Mouse (Mus musculus) heart, adult 18-20 months (tissue): ENCODE results near the gene Stx7. TPM values are rescaled to one million over a fixed set of nuclear protein-coding genes. Genes with fewer than 3 reads are reported as not detected.

ENCODE experiments used
- total RNA-seq, 2 experiments: library from RNA; stranded (reverse); gene quantifications; 2 replicates each; pipeline ENCODE4 v1.2.3; 2021

The Stx7 gene
- total RNA-seq, 2 experiments from 2014 or later, result 44.9 to 51.8 TPM

Other genes starting within 250 kb of the Stx7 start
- not detected for gene Taar1, start 228.9 kb upstream of the Stx7 start, total RNA-seq
- gene Taar2, start 210.7 kb upstream of the Stx7 start, total RNA-seq, result not detected
- not detected for gene Taar3, start 199.7 kb upstream of the Stx7 start, total RNA-seq
- gene Taar4, start 188.8 kb upstream of the Stx7 start, total RNA-seq, result not detected
- not detected for gene Taar5, start 178.6 kb upstream of the Stx7 start, total RNA-seq
- not detected for gene Taar6, start 163.7 kb upstream of the Stx7 start, total RNA-seq
- not detected for gene Taar7a, start 155.8 kb upstream of the Stx7 start, total RNA-seq
- not detected for gene Taar7b, start 149.4 kb upstream of the Stx7 start, total RNA-seq
- gene Taar7d, start 122.1 kb upstream of the Stx7 start, total RNA-seq, result not detected
- gene Taar7e, start 111.7 kb upstream of the Stx7 start, total RNA-seq, result not detected
- not detected for gene Taar7f, start 99.8 kb upstream of the Stx7 start, total RNA-seq
- gene Taar8a, start 72.8 kb upstream of the Stx7 start, total RNA-seq, result not detected
- gene Taar8b, start 57.0 kb upstream of the Stx7 start, total RNA-seq, result not detected
- gene Taar8c, start 47.4 kb upstream of the Stx7 start, total RNA-seq, result not detected
- gene Taar9, start 39.8 kb upstream of the Stx7 start, total RNA-seq, result not detected
- gene Moxd1, start 74.2 kb downstream of the Stx7 start, total RNA-seq, result under 1 TPM; 0.41 to 0.52 TPM